Mouse (Mus musculus): ENCODE data around the gene Olfr70.
A peak's percentile ranks its signal among the peaks of the same experiment; 100 is the strongest.

The Olfr70 gene

GRCm38 (mm10) chr4:43711821-43712220, 11.2 kb upstream of the Olfr70 start:
- peak; percentile 58 for DNase-seq (ENCODE audit: low spot score)

GRCm38 (mm10) chr4:43709869-43710268, 9.3 kb upstream of the Olfr70 start, which contains the start of gene Olfr71:
Olfr71 (minus strand) TSS chr4:43710255.
- DNase-seq (ENCODE audit: low spot score), result no peak

- DNase-seq (ENCODE audit: low spot score), result no peak
Measured at GRCm38 (mm10) chr4:43705991-43706390, 5.4 kb upstream of the Olfr70 start.

GRCm38 (mm10) chr4:43703851-43704250, 3.2 kb upstream of the Olfr70 start:
- DNase-seq (ENCODE audit: low spot score), result no peak

- no peak for DNase-seq (ENCODE audit: low spot score)
Measured at GRCm38 (mm10) chr4:43703439-43703838, 2.8 kb upstream of the Olfr70 start.

DNA sequence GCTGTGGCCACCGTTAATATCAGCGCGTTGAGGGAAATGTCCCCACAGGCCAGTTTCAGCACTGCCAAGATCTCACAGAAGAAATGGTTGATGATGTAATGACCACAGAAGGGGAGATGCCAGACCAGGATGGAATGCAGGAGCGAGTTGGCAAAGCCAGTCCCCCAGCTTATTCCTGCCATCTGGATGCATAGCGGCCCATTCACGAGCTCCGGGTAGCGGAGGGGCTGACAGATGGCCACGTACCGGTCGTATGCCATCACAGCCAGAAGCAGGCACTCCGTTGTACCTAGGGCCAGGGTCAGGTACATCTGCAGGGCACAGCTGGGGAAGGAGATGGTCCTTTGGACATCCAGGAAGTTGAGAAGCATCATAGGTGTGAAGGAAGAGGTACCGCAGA, 4.0 kb downstream of the Olfr70 start:
- DNase-seq (ENCODE audit: low spot score), result no peak

- DNase-seq (ENCODE audit: low spot score), result no peak
Measured at GRCm38 (mm10) chr4:43695249-43695671, 5.3 kb downstream of the Olfr70 start.

- no peak for DNase-seq (ENCODE audit: low spot score)
Measured at GRCm38 (mm10) chr4:43694439-43695248, 6.0 kb downstream of the Olfr70 start.

- no peak for DNase-seq (ENCODE audit: low spot score)
Measured at GRCm38 (mm10) chr4:43693806-43694241, 6.8 kb downstream of the Olfr70 start.

- DNase-seq (ENCODE audit: low spot score), result no peak
Measured at GRCm38 (mm10) chr4:43691026-43691425, 9.6 kb downstream of the Olfr70 start.

- no peak for DNase-seq (ENCODE audit: low spot score)
Measured at GRCm38 (mm10) chr4:43690021-43690420, 10.6 kb downstream of the Olfr70 start.

GRCm38 (mm10) chr4:43679416-43680043, 21.1 kb downstream of the Olfr70 start:
- no peak for DNase-seq (ENCODE audit: low spot score)

- DNase-seq (ENCODE audit: low spot score), result no peak
Measured at GRCm38 (mm10) chr4:43678541-43678940, 22.1 kb downstream of the Olfr70 start.

DNA sequence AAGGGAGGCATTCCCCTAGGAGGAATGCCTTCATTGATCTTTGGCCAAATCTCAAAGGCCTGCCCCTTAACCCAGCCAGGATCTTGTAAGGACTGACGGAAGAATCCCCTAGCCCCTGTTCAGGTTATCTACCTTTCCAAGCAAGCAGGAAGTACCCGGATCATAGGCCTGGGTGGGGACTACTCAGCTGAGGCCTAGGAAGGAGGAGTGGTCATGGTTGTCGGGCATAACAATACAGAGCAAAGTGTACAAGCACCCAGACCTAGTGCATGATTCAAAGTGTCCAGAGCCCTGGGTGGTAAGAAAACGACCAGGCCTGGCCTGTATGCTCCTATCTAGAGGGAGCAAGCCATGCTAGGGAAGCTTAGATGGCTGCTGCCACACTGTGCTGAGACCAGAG, 25.0 kb downstream of the Olfr70 start:
- no peak for DNase-seq (ENCODE audit: low spot score)

- DNase-seq (ENCODE audit: low spot score), result no peak
Measured at GRCm38 (mm10) chr4:43674974-43675373, 25.6 kb downstream of the Olfr70 start.

DNA sequence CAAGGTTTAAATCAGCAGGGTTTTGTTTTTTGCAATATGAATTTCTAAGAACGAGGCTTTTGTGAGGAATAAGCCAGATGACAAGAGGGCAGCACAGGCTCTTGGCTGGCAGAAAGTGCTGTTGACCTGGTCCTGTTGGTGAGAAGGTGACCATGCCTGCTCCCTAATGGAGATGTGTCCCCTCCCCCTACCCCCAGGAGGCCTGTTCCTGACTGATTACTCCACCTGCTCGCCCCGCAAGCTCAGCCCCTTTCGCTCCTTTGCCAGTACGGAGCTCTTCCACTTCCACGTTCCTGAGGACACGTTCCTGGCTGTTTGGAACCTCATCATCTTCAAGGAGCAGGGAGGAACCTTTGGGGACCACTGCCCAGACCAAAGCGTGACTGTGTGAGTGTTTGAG, 26.9 kb downstream of the Olfr70 start:
- DNase-seq (ENCODE audit: low spot score), result no peak

DNA sequence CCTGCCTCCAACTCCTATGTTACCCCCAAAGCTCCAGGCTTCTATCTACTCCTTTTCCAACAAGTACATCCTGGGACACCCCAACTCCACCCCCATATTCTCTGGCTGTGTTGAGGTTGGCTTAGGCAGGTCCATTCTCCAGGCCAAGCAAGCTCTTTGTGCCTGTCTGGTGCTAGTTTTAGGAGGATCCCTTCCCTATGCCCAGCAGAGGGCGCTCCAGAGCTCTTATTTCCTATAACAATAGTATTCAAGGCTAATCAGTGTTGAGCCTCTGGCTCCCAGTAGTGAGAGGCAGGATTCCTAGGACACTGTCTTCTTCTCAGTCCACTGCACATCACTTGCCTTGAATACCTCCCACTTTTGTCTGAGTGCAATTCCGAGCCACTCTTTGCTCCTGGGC, 28.5 kb downstream of the Olfr70 start:
- DNase-seq (ENCODE audit: low spot score), result peak; percentile 85

GRCm38 (mm10) chr4:43669428-43669794, 31.2 kb downstream of the Olfr70 start:
- DNase-seq (ENCODE audit: low spot score), result no peak

DNA sequence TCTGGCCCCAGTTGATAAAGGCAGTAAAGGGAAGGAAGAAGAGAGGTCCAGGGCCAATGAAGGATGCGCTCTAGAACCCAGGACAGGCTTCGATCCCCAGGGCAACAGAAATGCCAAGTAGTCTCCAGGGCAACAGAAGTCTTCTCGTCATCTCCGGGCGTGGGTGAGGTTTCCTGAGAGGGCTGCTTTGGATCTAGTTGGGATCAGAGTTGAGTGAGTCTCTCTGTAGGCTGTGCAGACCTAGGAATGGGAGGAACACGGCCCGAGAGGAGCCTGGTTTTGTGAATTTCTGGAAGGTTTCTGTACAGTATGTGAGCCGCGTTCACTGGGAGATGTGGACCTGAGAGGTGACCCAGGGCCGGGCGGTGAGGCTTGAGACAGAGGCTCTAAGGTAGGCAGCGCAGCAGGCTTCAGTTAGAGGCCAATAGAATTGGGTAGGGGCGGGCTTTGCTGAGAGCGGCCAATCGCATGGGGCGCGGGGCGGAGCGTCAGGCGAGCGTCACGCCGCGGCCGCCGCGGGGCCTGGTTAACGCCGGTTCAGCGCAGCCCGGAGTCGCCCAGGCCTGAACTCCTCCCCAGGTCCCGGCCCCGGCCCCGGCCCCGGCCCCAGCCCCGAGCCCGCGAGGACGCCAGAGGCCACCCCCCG, 31.7 kb downstream of the Olfr70 start, which contains the start of the genes Tmem8b and Fam221b:
TSS of gene Tmem8b (plus strand) at position 190 of the 646 bp plus-strand sequence.
TSS of gene Fam221b (minus strand) at position 364 of the 646 bp plus-strand sequence.
- peak; percentile 85 for DNase-seq (ENCODE audit: low spot score)

DNA sequence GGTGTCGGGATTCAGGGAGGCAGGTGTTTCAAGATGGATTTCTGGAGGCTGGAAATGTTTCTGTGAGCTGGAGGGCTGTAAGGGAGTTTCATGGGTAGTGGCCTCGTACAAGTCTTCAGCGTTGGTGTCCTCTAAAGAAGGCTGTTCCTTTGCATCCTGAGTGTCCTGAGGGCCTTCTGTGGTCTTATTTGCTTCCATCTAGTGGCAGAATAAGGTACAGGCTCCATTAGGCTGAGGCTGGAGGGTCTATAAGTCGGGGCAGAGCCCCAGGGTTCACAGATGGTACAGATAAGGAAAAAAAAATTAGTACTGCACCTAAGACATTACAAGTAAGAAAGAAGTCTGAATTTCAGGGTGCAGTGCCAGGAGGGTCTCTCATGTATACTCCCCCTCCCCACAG, 34.2 kb downstream of the Olfr70 start:
- no peak for DNase-seq (ENCODE audit: low spot score)

GRCm38 (mm10) chr4:43657146-43657545, 43.5 kb downstream of the Olfr70 start:
- DNase-seq (ENCODE audit: low spot score), result no peak

DNA sequence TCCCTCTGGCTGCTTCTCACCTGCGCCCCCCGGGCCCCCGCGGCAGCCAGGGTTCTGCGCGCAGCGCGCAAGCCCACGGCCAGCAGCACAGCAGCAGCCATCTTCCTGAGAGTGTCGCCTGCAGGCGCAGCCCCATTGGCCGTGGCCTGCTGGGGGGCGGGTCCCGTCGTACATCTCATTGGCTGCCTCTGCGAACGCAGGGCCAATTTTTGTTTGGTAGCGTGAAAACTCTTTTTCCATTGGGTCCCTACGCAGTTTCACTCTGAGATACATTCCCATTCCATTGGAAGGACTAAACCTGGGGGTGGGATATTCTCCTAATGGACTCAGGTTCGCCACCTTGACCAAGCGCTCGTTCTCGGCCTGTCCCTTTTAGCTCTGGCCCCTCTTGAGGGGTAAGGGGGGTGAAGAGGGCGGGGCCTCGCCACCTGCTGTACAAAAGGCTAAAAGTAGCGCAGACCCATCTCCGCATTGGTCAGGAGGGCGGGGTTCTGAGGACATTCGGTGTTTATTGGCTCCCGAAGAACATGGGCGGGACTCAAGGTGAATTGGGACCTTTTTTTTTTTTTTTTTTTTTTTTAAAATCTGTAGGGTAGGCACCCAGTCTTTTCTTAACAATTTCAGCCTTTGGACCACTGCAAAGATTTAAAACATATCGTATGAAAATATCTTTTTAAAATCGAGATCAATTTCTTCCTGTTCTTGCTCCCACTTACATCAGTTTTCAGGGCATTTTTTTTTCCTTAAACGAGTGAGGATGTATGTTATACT, 44.1 kb downstream of the Olfr70 start, which contains the start of gene Hint2:
TSS of gene Hint2 (minus strand) at position 128 of the 771 bp plus-strand sequence.
- peak; percentile 93 for DNase-seq (ENCODE audit: low spot score)

Measured in c-Kit-positive CD71-positive TER-119-positive erythroid progenitor cells, embryonic 14.5 days (primary cell).